Mouse (Mus musculus) frontal cortex, adult (tissue): ENCODE measurements around the gene Fam83f.
"Not testable (repeated sequence)": the region's sequence is repeated elsewhere in the genome, so short reads cannot be mapped to it uniquely, and the experiment has no call there.

ENCODE experiments used
- ATAC-seq: cut with Nextera tagmentation; 2 replicates; pipeline ENCODE4 v1.9.2; 2017; ENCODE audit warnings: mild to moderate bottlenecking, moderate library complexity, mixed read lengths; ENCODE audit not compliant: low TSS enrichment

Fam83f gene

GRCm38 (mm10) chr15:80705828-80706549, 34.3 kb downstream of the Fam83f start:
- ATAC-seq, result peak; percentile 6; the same call in 1 of the 2 replicates

- no peak for ATAC-seq
Observed at GRCm38 (mm10) chr15:80706596-80706995, 34.9 kb downstream of the Fam83f start.

- ATAC-seq, result no peak
Observed at GRCm38 (mm10) chr15:80707088-80707487, 35.4 kb downstream of the Fam83f start.

- ATAC-seq, result no peak
Observed at GRCm38 (mm10) chr15:80709593-80709992, 37.9 kb downstream of the Fam83f start.

GRCm38 (mm10) chr15:80710257-80710607, 38.6 kb downstream of the Fam83f start:
- no peak for ATAC-seq

- peak; percentile 90 for ATAC-seq
Observed at GRCm38 (mm10) chr15:80710608-80711363, 39.1 kb downstream of the Fam83f start, which contains the start of gene Tnrc6b. Gene Tnrc6b (plus strand): TSS chr15:80711313.

- 0 out of 2 replicates have a peak, but pooled peaks have one; percentile 1 for ATAC-seq
Observed at GRCm38 (mm10) chr15:80711401-80712151, 39.9 kb downstream of the Fam83f start.

GRCm38 (mm10) chr15:80714299-80714698, 42.7 kb downstream of the Fam83f start:
- no peak for ATAC-seq

GRCm38 (mm10) chr15:80716631-80717135, 45.0 kb downstream of the Fam83f start:
- no peak for ATAC-seq

- ATAC-seq, result no peak
Observed at GRCm38 (mm10) chr15:80717431-80717830, 45.8 kb downstream of the Fam83f start.

GRCm38 (mm10) chr15:80720249-80720648, 48.6 kb downstream of the Fam83f start:
- no peak for ATAC-seq

GRCm38 (mm10) chr15:80721861-80722260, 50.2 kb downstream of the Fam83f start:
- no peak for ATAC-seq

GRCm38 (mm10) chr15:80722366-80722765, 50.7 kb downstream of the Fam83f start:
- no peak for ATAC-seq

- ATAC-seq, result no peak
Observed at GRCm38 (mm10) chr15:80729477-80729876, 57.8 kb downstream of the Fam83f start.

- no peak for ATAC-seq
Observed at GRCm38 (mm10) chr15:80731043-80731442, 59.4 kb downstream of the Fam83f start.

GRCm38 (mm10) chr15:80731511-80731910, 59.9 kb downstream of the Fam83f start:
- no peak for ATAC-seq

- no peak for ATAC-seq
Observed at GRCm38 (mm10) chr15:80732266-80733030, 60.8 kb downstream of the Fam83f start.

- ATAC-seq, result no peak
Observed at GRCm38 (mm10) chr15:80735300-80735699, 63.7 kb downstream of the Fam83f start.

GRCm38 (mm10) chr15:80735708-80736107, 64.1 kb downstream of the Fam83f start:
- ATAC-seq, result not testable (repeated sequence)

- no peak for ATAC-seq
Observed at GRCm38 (mm10) chr15:80736553-80736952, 64.9 kb downstream of the Fam83f start.

- no peak for ATAC-seq
Observed at GRCm38 (mm10) chr15:80738244-80738643, 66.6 kb downstream of the Fam83f start.
